Mouse (Mus musculus): ENCODE measurements around the gene Msh6. TPM values are rescaled to one million over a fixed set of nuclear protein-coding genes. Genes with fewer than 3 reads are reported as not detected.
"Not testable (repeated sequence)": the region's sequence is repeated elsewhere in the genome, so short reads cannot be mapped to it uniquely, and the experiment has no call there.

The Msh6 gene
- polyA plus RNA-seq, 1 experiment: 19.8 TPM

DNA sequence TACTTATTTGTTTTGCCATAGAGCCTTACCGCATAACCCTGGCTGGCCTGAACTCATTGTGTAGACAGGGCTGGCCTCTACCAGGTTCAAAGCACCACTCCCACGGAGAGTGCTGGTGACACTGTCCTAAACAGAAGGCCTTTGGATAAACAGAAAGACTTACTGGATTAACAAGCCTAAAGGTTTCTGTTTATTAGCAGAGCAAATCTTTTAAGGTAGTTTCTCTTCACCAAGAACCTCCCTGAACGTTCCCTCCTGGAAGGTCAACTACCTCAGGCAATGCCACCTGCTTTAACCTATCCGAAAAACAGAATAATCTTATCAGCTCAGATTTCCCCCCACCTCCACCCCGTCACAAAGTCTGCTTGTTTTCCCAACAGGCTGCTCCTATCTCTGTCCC is 2.0 kb upstream of the Msh6 start:
- TF ChIP-seq POLR2A (IDR thresholded peaks at IDR 0.05; ENCODE audit: borderline replicate concordance, extremely low read depth, insufficient read depth, insufficient read length, poor library complexity, severe bottlenecking) (no peak), CTCF (IDR thresholded peaks at IDR 0.05; ENCODE audit: borderline replicate concordance, extremely low read depth, insufficient read depth, insufficient read length) (no peak)
- no peak for DNase-seq (ENCODE audit: low read depth)

DNA sequence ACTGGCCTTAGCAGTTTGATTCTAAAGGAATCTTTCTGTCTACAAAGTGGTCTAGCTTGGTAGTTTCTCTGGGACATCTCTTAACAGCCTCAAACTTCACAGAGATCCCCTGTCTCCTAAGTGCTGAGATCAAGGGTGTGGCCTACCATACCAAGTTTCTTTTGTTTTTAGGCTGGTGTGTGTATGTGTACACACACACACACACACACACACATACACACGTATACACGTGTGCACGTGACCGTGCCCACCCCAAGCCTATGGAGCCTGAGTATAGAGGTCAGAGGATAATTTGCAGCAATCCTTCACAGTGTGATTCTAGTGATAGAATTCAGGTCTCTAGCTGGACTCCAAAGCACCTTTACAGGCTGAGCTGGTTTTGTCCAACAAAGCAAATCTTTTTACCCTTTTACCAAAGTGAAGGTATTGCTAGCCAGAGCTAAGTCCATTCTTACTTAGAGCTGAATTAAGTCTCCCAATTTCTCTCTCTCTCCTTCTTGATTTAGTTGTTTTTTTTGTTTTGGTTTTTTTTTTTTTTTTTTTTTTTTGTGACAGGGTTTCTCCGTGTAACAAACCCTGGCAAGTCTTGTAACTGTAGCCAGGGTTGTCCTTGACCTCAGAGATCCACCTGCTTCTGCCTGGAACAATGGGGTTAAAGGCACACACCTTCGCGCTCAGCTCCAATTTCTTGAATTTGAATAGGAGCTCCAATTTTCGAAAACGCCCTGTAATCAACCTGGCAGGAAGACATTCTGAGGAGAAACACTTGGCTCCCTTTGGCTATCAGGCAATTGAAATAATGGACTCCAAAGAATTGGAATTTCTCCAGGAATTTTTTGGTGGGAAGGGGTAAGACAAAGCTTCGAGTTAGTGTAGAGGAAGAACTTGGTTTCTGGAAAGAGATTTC is 1.3 kb upstream of the Msh6 start:
- no peak for TF ChIP-seq POLR2A (IDR thresholded peaks at IDR 0.05; ENCODE audit: borderline replicate concordance, extremely low read depth, insufficient read depth, insufficient read length, poor library complexity, severe bottlenecking)
- TF ChIP-seq CTCF (IDR thresholded peaks at IDR 0.05; ENCODE audit: borderline replicate concordance, extremely low read depth, insufficient read depth, insufficient read length): no peak
- DNase-seq (ENCODE audit: low read depth): peak; percentile 12

DNA sequence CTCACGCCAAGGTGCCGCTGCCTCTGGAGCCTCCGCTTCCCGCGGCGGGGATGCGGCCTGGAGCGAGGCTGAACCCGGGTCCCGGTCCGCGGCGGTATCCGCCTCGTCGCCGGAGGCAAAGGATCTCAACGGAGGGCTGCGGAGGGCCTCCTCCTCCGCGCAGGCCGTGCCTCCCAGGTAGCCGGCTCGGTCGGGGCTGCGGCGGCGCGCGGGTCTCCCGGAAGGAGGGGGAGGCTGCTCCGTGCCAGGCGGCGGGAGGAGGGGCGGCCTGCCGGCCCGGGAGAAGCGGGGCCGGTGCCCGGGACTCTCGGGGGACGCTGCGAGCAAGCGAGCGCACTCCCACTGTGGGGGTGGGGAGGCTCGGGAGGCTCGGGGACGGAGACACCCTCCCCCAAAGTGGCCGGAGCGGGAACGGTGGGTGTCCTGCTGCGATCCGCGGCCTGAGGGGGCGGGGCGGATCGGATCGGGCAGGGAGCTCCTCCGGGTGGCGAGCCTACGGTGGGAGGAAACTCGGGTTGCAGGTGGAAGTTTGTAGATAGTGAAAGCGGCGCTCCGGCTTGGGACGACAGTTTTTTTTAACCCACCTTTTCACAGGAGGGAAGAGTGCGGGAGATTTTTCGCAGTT is 479 bp downstream of the Msh6 start:
- no peak for DNase-seq (ENCODE audit: low read depth)
- TF ChIP-seq CTCF (IDR thresholded peaks at IDR 0.05; ENCODE audit: borderline replicate concordance, extremely low read depth, insufficient read depth, insufficient read length) (no peak), POLR2A (IDR thresholded peaks at IDR 0.05; ENCODE audit: borderline replicate concordance, extremely low read depth, insufficient read depth, insufficient read length, poor library complexity, severe bottlenecking) (no peak)

DNA sequence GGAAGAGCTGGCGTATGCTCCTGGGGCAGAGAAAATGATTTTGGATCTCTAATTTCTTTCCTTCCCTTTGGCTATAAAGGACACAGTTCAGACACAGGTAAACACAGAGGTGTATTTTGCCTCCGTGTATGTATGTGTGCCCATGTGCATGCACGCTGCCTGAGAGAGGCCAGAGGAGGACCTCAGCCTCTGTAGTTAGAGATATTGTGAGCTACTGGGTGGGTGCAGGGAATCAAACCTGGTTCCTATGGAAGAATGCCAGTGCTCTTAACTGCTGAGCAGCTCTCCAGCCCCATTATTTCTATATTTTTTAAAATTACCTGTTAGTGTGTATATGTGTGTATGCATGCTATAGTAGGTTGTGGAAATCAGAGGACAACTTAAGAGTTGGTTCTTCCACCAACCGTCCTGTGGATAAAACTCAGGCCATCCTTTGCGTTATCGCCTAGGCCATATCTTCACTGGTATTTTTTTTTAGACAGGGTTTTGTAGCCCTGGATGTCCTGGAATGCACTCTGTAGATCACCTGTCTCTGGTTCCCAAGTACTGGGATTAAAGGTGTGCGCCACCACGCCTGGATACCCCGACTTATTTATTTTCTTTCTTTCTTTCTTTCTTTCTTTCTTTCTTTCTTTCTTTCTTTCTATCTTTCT is 1.4 kb downstream of the Msh6 start:
- no peak for DNase-seq (ENCODE audit: low read depth)
- TF ChIP-seq POLR2A (IDR thresholded peaks at IDR 0.05; ENCODE audit: borderline replicate concordance, extremely low read depth, insufficient read depth, insufficient read length, poor library complexity, severe bottlenecking) (no peak), CTCF (IDR thresholded peaks at IDR 0.05; ENCODE audit: borderline replicate concordance, extremely low read depth, insufficient read depth, insufficient read length) (no peak)

DNA sequence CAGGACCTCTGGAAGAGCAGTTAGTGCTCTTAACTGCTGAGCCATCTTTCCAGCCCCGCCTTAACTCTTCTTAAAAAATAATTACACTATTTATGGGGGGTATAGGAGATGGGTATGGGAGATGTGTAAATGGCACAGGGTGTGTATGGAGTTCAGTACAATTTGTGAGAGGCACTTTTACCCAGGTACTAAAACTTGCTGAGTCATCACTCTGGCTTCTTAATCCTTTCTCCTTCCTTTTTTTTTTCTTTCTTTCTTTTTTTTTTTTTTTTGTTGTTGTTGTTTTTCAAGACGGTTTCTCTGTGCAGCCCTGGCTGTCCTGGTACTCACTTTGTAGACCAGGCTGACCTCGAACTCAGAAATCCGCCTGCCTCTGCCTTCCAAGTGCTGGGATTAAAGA is 2.1 kb downstream of the Msh6 start:
- DNase-seq (ENCODE audit: low read depth): not testable (repeated sequence)

DNA sequence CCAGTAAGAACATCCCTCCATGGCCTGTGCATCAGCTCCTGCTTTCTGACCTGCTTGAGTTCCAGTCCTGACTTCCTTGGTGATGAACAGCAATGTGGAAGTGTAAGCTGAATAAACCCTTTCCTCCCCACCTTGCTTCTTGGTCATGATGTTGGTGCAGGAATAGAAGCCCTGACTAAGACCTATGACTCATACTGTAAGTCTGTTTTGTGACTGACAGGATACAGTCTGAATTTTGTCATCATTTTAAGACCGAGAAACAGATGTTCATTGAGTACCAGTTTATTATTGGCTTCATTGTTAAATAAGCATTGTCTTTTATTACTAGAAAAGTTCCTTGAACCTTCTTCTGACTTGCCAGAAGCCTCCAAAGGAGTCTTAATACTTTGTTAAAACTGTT is 4.8 kb downstream of the Msh6 start:
- DNase-seq (ENCODE audit: low read depth): not testable (repeated sequence)

DNA sequence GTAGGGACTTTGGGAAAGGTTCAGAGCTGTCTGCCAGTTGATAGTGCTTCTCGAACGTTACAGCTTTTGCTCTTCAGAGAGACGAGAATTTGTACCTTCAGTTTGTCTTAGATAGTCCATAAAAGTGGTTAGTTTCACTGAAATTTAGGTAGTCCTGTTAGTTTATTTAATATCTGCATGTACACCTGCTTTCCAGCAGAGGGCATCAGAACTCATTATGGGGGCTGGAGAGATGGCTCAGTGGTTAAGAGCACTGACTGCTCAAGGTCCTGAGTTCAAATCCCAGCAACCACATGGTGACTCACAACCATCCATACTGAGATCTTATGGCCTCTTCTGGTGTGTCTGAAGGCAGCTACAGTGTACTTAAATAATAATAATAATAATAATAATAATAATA is 7.2 kb downstream of the Msh6 start:
- peak; percentile 23; the same call in 1 of the 2 replicates for TF ChIP-seq CTCF (IDR thresholded peaks at IDR 0.05; ENCODE audit: borderline replicate concordance, extremely low read depth, insufficient read depth, insufficient read length)
- no peak for TF ChIP-seq POLR2A (IDR thresholded peaks at IDR 0.05; ENCODE audit: borderline replicate concordance, extremely low read depth, insufficient read depth, insufficient read length, poor library complexity, severe bottlenecking)
- no peak for DNase-seq (ENCODE audit: low read depth)

DNA sequence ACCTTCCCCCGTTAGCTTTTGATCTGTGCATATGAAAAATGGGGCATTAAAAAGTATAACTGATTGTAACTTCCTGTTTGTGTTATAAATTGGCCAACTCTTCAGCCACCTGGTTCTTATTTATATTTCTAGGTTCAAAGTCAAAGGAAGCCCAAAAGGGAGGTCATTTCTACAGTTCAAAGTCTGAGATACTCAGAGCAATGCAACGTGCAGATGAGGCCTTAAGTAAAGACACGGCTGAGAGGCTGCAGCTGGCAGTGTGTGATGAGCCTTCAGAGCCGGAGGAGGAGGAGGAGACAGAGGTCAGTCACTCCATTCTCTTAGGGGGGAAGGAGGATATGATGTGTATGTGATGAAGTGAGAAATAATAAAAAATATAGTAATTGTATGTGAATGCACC is 8.5 kb downstream of the Msh6 start:
- TF ChIP-seq POLR2A (IDR thresholded peaks at IDR 0.05; ENCODE audit: borderline replicate concordance, extremely low read depth, insufficient read depth, insufficient read length, poor library complexity, severe bottlenecking): no peak
- no peak for TF ChIP-seq CTCF (IDR thresholded peaks at IDR 0.05; ENCODE audit: borderline replicate concordance, extremely low read depth, insufficient read depth, insufficient read length)

DNA sequence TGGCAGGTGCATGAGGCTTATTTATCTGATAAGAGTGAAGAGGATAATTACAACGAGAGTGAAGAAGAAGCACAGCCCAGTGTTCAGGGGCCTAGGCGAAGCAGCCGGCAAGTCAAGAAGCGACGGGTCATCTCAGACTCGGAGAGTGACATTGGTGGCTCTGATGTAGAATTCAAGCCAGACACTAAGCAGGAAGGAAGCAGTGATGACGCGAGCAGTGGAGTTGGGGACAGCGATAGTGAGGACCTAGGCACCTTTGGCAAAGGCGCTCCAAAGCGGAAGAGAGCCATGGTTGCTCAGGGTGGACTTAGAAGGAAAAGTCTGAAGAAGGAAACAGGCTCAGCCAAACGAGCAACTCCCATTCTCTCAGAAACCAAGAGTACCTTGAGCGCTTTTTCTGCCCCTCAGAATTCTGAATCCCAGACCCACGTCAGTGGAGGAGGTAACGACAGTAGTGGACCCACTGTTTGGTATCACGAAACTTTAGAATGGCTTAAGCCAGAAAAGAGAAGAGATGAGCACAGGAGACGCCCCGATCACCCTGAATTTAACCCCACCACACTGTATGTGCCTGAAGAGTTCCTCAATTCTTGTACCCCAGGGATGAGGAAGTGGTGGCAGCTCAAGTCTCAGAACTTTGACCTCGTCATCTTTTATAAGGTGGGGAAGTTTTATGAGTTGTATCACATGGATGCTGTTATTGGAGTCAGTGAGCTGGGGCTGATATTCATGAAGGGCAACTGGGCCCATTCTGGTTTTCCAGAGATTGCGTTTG is 9.8 kb downstream of the Msh6 start:
- DNase-seq (ENCODE audit: low read depth): no peak
- no peak for TF ChIP-seq CTCF (IDR thresholded peaks at IDR 0.05; ENCODE audit: borderline replicate concordance, extremely low read depth, insufficient read depth, insufficient read length)
- no peak for TF ChIP-seq POLR2A (IDR thresholded peaks at IDR 0.05; ENCODE audit: borderline replicate concordance, extremely low read depth, insufficient read depth, insufficient read length, poor library complexity, severe bottlenecking)

More for the DNA sequence above, 8.5 kb downstream of the Msh6 start:
- DNase-seq (ENCODE audit: low read depth): no peak

DNA sequence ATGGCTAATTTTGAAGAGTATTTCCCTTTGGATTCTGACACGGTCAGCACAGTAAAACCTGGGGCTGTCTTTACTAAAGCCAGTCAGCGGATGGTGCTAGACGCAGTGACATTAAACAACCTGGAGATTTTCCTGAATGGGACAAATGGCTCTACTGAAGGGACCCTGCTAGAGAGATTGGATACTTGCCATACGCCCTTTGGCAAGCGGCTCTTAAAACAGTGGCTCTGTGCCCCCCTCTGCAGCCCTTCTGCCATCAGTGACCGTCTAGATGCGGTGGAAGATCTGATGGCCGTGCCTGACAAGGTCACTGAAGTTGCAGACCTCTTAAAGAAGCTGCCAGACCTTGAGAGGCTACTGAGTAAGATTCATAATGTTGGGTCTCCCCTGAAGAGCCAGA is 11.1 kb downstream of the Msh6 start:
- no peak for TF ChIP-seq CTCF (IDR thresholded peaks at IDR 0.05; ENCODE audit: borderline replicate concordance, extremely low read depth, insufficient read depth, insufficient read length)
- TF ChIP-seq POLR2A (IDR thresholded peaks at IDR 0.05; ENCODE audit: borderline replicate concordance, extremely low read depth, insufficient read depth, insufficient read length, poor library complexity, severe bottlenecking): no peak
- peak; percentile 29 for DNase-seq (ENCODE audit: low read depth)

DNA sequence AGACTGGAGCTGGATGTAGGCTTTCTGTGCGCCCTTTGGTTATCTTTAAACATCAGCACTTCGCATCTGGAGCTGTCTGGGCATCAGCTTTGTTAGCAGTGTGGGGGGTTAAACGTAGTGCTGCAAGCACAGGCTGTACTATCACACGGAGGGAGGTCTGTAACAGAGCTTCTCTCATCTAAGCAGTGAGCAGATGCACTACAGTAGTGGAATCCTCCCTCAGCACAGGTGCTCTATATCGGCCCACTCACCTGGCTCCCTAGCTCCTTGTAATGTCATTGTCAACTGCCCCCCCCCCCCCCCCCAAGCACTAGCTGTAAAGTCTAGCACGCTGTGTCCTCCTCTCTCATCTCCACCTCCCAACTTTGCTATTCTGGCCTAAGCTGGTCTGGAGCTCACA is 12.6 kb downstream of the Msh6 start:
- TF ChIP-seq POLR2A (IDR thresholded peaks at IDR 0.05; ENCODE audit: borderline replicate concordance, extremely low read depth, insufficient read depth, insufficient read length, poor library complexity, severe bottlenecking): no peak
- no peak for TF ChIP-seq CTCF (IDR thresholded peaks at IDR 0.05; ENCODE audit: borderline replicate concordance, extremely low read depth, insufficient read depth, insufficient read length)

More for the DNA sequence above, 12.6 kb downstream of the Msh6 start:
- no peak for DNase-seq (ENCODE audit: low read depth)

Data from brain, embryonic 14.5 days (tissue).